ENCODE assay signal across 14 mouse cellular contexts in the genomic region with DNA sequence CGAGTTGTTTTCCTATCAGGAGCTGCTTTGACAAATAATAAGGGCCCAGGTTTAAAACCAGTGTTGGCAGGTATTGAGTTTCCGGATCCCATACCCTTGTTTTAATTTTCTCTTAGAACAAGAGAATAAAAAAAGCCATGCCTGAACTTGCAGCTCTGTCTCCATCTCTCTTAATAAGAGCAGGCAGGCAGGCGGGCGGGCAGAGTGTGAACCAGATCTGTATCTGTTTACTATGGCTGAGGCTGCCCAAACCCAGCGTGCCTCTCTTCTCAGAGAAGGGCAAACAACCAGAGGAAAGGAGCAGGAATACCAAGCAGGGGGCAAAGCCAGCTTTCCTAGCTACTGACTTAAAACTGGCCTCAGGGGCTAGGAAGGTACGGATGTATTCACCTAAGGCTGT. TPM values are rescaled to one million over a fixed set of nuclear protein-coding genes. Genes with fewer than 3 reads are reported as not detected.
DNase-seq lines count a peak whose midpoint lies in the region; ATAC-seq lines count a peak whose summit lies in the region.
"Had no signal": no experiment of that assay in that cellular context is flagged by ENCODE, and none has a peak within 500 bp of the region (broad histone marks: within the 10 kb centered on the region; RNA-seq: fewer than 3 reads in every experiment).

No protein-coding gene starts in this region.

- no peaks in the 10 kb centered on the region for H3K27me3 ChIP-seq in kidney, embryonic 16.5 days (ENCODE audit: insufficient read depth, low read length)
- H3K27me3 ChIP-seq in midbrain, embryonic 15.5 days (replicated peaks) = no peaks in the 10 kb centered on the region

- peak overlapping the region; percentile 69 for H3K27ac ChIP-seq in kidney, embryonic 16.5 days (ENCODE audit: low read length)
- no peak overlapping the region for H3K27ac ChIP-seq in midbrain, embryonic 15.5 days
- H3K27ac ChIP-seq: layer of hippocampus, adult 2 months had no signal

- H3K4me3 ChIP-seq in kidney, embryonic 16.5 days (ENCODE audit: low read length) = no peak overlapping the region
- H3K4me3 ChIP-seq in midbrain, embryonic 15.5 days = no peak overlapping the region
- H3K4me3 ChIP-seq: layer of hippocampus, adult 2 months had no signal

- no peak for ATAC-seq in cerebellum, adult (ENCODE audit: insufficient number of reproducible peaks, low FRiP score, low TSS enrichment)
- no peak for ATAC-seq in kidney, embryonic 16.5 days (ENCODE audit: low FRiP score, low TSS enrichment)
- ATAC-seq in midbrain, embryonic 15.5 days (replicated peaks) = no peak

- H3K9me3 ChIP-seq in kidney, embryonic 16.5 days (ENCODE audit: low read length) = no peaks in the 10 kb centered on the region
- no peaks in the 10 kb centered on the region for H3K9me3 ChIP-seq in midbrain, embryonic 15.5 days

- H3K9ac ChIP-seq in kidney, embryonic 16.5 days (replicated peaks; ENCODE audit: low read length) = peak overlapping the region; percentile 43
- H3K9ac ChIP-seq in midbrain, embryonic 15.5 days = no peak overlapping the region

- H3K36me3 ChIP-seq in kidney, embryonic 16.5 days (ENCODE audit: insufficient read depth, low read length) = no peaks in the 10 kb centered on the region
- H3K36me3 ChIP-seq in midbrain, embryonic 15.5 days (replicated peaks) = no peaks in the 10 kb centered on the region

- H3K4me2 ChIP-seq in kidney, embryonic 16.5 days (replicated peaks; ENCODE audit: low read depth, low read length) = peak overlapping the region; percentile 72
- H3K4me2 ChIP-seq in midbrain, embryonic 15.5 days = no peak overlapping the region

- peak; percentile 65 to 66 for DNase-seq in cerebellum, postnatal 14 days
- no peak for DNase-seq in kidney, adult 11 months
- peak; percentile 66 for DNase-seq in urinary bladder, postnatal 14 days (ENCODE audit: low spot score)
- no peak for DNase-seq in urinary bladder, postnatal 10 days (ENCODE audit: low spot score)
- DNase-seq in adrenal gland, postnatal 14 days = no peak
- DNase-seq: adrenal gland, postnatal 36 days; cerebellum, adult 18-20 months; heart, postnatal 4 days; lung, postnatal 4 days; right cerebral cortex, postnatal 25 days had no signal

- peaks cover 80% of the 10 kb centered on the region for H3K4me1 ChIP-seq in kidney, embryonic 16.5 days (ENCODE audit: insufficient read depth, low read length)
- H3K4me1 ChIP-seq in midbrain, embryonic 15.5 days = peaks cover 34% of the 10 kb centered on the region

- WGBS in kidney, embryonic 16.5 days = 57% methylated on average over 6 of the region's 6 CpGs
- WGBS in midbrain, embryonic 15.5 days = 66% methylated on average over 6 of the region's 6 CpGs

RNA-seq across cellular contexts. Expression of a gene that starts 5.3 kb away (rescaled TPM):
- 26.6 and 31.1 TPM in 2 replicates for polyA plus RNA-seq in kidney, embryonic 16.5 days (2015; fragmentation: Nextera tagmentation; extraction: Ambion mirVana)
- 60.4 and 62.0 TPM in 2 replicates for total RNA-seq in adrenal gland, postnatal 14 days (2021)
- 10.5 and 12.2 TPM in 2 replicates for polyA plus RNA-seq in midbrain, embryonic 15.5 days (2015; fragmentation: Nextera tagmentation; extraction: Ambion mirVana)

Comparison
In these comparisons a context has a peak if more than half of its experiments do, and no peak if none do; other contexts are left out.
1. DNase-seq: peak in cerebellum, postnatal 14 days (2 of 2) and urinary bladder, postnatal 14 days (single experiment); none in kidney, adult 11 months (single experiment), urinary bladder, postnatal 10 days (single experiment) and adrenal gland, postnatal 14 days (single experiment).